Comparison of ENCODE assay signal across 8 mouse cellular contexts in the genomic region with DNA sequence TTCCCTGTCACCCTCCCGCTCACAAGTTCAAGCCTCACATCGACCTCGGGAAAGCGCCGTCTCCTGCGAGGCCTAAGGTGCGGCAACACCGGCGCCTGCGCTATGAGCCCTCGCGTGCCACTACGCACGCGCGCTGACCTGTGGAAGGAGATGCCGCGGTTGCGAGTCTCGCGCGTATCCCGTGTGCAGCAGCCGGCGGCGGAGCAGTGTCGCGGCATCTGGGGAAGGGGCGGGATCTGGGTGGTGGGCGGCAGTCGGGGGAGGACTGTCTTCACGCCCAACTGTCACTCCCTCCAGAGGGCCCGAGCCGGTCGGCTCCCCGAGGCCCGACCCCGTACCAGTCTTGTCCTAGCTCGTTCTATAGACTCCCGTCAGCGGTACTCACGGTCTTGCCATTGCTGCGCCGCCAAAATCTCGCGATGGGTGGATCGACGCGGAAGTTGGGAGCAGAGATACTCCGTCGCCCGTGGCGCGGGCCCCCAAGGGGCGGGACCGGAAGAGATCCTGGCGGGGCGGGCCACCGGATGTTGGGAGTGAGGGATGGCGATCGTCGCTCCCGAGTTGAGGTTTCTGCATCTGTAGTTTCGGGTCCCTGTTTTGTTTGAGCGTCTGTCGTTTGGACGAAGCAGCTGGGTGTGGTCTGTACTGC. TPM values are rescaled to one million over a fixed set of nuclear protein-coding genes. Genes with fewer than 3 reads are reported as not detected.
DNase-seq lines count a peak whose midpoint lies in the region; ATAC-seq and TF ChIP-seq lines count a peak whose summit lies in the region.

A gene (minus strand): TSS at position 497 of the 649 bp plus-strand sequence.

- H3K4me3 ChIP-seq in embryonic facial prominence, embryonic 13.5 days = peak within 1 kb of the TSS; percentile 64
- H3K4me3 ChIP-seq in heart, adult 2 months = peak within 1 kb of the TSS; percentile 63
- H3K4me3 ChIP-seq in limb, embryonic 13.5 days = peak within 1 kb of the TSS; percentile 78
- peak within 1 kb of the TSS; percentile 76 for H3K4me3 ChIP-seq in midbrain, embryonic 16.5 days (ENCODE audit: low read depth, low read length)

- H3K79me2 ChIP-seq in heart, adult 2 months (replicated peaks; ENCODE audit: control insufficient read depth, insufficient read depth, low read length) = no peaks in the 10 kb centered on the region

- peak within 1 kb of the TSS; percentile 76 for H3K4me2 ChIP-seq in embryonic facial prominence, embryonic 13.5 days
- H3K4me2 ChIP-seq in limb, embryonic 13.5 days (replicated peaks) = peak within 1 kb of the TSS; percentile 93
- peak within 1 kb of the TSS; percentile 96 for H3K4me2 ChIP-seq in midbrain, embryonic 16.5 days (ENCODE audit: low read length)

- H3K9me3 ChIP-seq in embryonic facial prominence, embryonic 13.5 days = no peaks in the 10 kb centered on the region
- H3K9me3 ChIP-seq in limb, embryonic 13.5 days = no peaks in the 10 kb centered on the region
- no peaks in the 10 kb centered on the region for H3K9me3 ChIP-seq in midbrain, embryonic 16.5 days (replicated peaks; ENCODE audit: control insufficient read depth, low read length, poor library complexity, severe bottlenecking)

- under 1% methylated on average over 67 of the region's 67 CpGs for WGBS in embryonic facial prominence, embryonic 13.5 days
- WGBS in heart, adult 2 months = under 1% methylated on average over 67 of the region's 67 CpGs
- under 1% methylated on average over 67 of the region's 67 CpGs for WGBS in limb, embryonic 13.5 days
- 0% methylated on average over 67 of the region's 67 CpGs for WGBS in midbrain, embryonic 16.5 days

- H3K9ac ChIP-seq in embryonic facial prominence, embryonic 13.5 days = peak within 1 kb of the TSS; percentile 86
- H3K9ac ChIP-seq in heart, adult 2 months (ENCODE audit: low read depth, low read length) = peak within 1 kb of the TSS; percentile 84
- peak within 1 kb of the TSS; percentile 90 for H3K9ac ChIP-seq in limb, embryonic 13.5 days
- H3K9ac ChIP-seq in midbrain, embryonic 16.5 days (ENCODE audit: low read depth, low read length) = peak within 1 kb of the TSS; percentile 91

- H3K27ac ChIP-seq in embryonic facial prominence, embryonic 13.5 days = peak within 1 kb of the TSS; percentile 97
- H3K27ac ChIP-seq in heart, adult 2 months = peak within 1 kb of the TSS; percentile 95
- peak within 1 kb of the TSS; percentile 96 for H3K27ac ChIP-seq in limb, embryonic 13.5 days
- H3K27ac ChIP-seq in midbrain, embryonic 16.5 days (ENCODE audit: low read length) = peak within 1 kb of the TSS; percentile 98

- TF ChIP-seq EP300 in heart, adult 2 months (IDR thresholded peaks at IDR 0.05; ENCODE audit: insufficient read depth, low read depth, low read length) = 0 out of 2 replicates have a peak, but pooled peaks have one; percentile 18

- ATAC-seq in embryonic facial prominence, embryonic 13.5 days (ENCODE audit: insufficient number of reproducible peaks, insufficient read depth, low FRiP score, low TSS enrichment, low read depth) = peak; percentile 93
- peak; percentile 96 for ATAC-seq in limb, embryonic 13.5 days (ENCODE audit: low FRiP score, low read depth)
- ATAC-seq in midbrain, embryonic 16.5 days = peak; percentile 96

- H3K36me3 ChIP-seq in embryonic facial prominence, embryonic 13.5 days = peaks cover 34% of the 10 kb centered on the region
- no peaks in the 10 kb centered on the region for H3K36me3 ChIP-seq in heart, adult 2 months (ENCODE audit: control insufficient read depth, insufficient read depth, low read length)
- H3K36me3 ChIP-seq in limb, embryonic 13.5 days = peaks cover 33% of the 10 kb centered on the region
- peaks cover 20% of the 10 kb centered on the region for H3K36me3 ChIP-seq in midbrain, embryonic 16.5 days (ENCODE audit: control insufficient read depth, insufficient read depth, low read length)

- DNase-seq in 3134 (ENCODE audit: extremely low read depth, insufficient read length, low spot score) = peak; percentile 99
- peak; percentile 98 to 99 for DNase-seq in adrenal gland, postnatal 36 days
- peak; percentile 97 to 98 for DNase-seq in heart, adult 2 months
- DNase-seq in kidney, adult 8-10 months = peak; percentile 95
- peak; percentile 94 to 98 for DNase-seq in spleen, postnatal 10 days (ENCODE audit: low spot score in 2 of 2)

- TF ChIP-seq POLR2A in heart, adult 2 months (IDR thresholded peaks at IDR 0.05; ENCODE audit: insufficient read depth, low read depth, low read length) = peak; percentile 90

- H3K27me3 ChIP-seq in embryonic facial prominence, embryonic 13.5 days = no peaks in the 10 kb centered on the region
- no peaks in the 10 kb centered on the region for H3K27me3 ChIP-seq in heart, adult 2 months (ENCODE audit: control insufficient read depth, insufficient read depth, low read length)
- no peaks in the 10 kb centered on the region for H3K27me3 ChIP-seq in limb, embryonic 13.5 days
- H3K27me3 ChIP-seq in midbrain, embryonic 16.5 days (ENCODE audit: control insufficient read depth, insufficient read depth, low read depth, low read length) = no peaks in the 10 kb centered on the region

- H3K4me1 ChIP-seq in embryonic facial prominence, embryonic 13.5 days = peaks cover 15% of the 10 kb centered on the region
- H3K4me1 ChIP-seq in heart, adult 2 months (ENCODE audit: control insufficient read depth, insufficient read depth, low read length) = peaks cover 4% of the 10 kb centered on the region; the same call in 1 of the 2 replicates
- H3K4me1 ChIP-seq in limb, embryonic 13.5 days = peaks cover 20% of the 10 kb centered on the region
- peaks cover 14% of the 10 kb centered on the region for H3K4me1 ChIP-seq in midbrain, embryonic 16.5 days (ENCODE audit: control insufficient read depth, insufficient read depth, low read length)

- no peak for TF ChIP-seq CTCF in heart, adult 2 months (IDR thresholded peaks at IDR 0.05)

- intact Hi-C loops in heart, adult 2 months (cut with DNase I) = loop anchor here (1.0 kb wide), 2 partner anchors 22 to 125 kb away; a partner anchor contains a TSS

RNA-seq across cellular contexts. Expression of the gene that starts here (rescaled TPM):
- total RNA-seq in adrenal gland, postnatal 36 days (2021) = 10 to 100 TPM; 31.4 to 39.4 TPM
- 72.5 and 75.2 TPM in 2 replicates for polyA plus RNA-seq in embryonic facial prominence, embryonic 13.5 days (2015; fragmentation: Nextera tagmentation; extraction: Ambion mirVana)
- total RNA-seq in heart, adult 2 months (2021) = 10 to 100 TPM; 13.3 to 16.0 TPM
- polyA plus RNA-seq in heart, adult 2 months (2012; rRNA removed) = 32.2 and 32.3 TPM in 2 replicates
- polyA plus RNA-seq in limb, embryonic 13.5 days (2015; fragmentation: Nextera tagmentation; extraction: Ambion mirVana) = 72.0 and 75.2 TPM in 2 replicates
- 60.7 and 62.7 TPM in 2 replicates for polyA plus RNA-seq in midbrain, embryonic 16.5 days (2015; fragmentation: Nextera tagmentation; extraction: Ambion mirVana)

Comparison
In these comparisons a context has a peak if more than half of its experiments do, and no peak if none do; other contexts are left out.
1. Peak in every context shown above with its lines: DNase-seq, ATAC-seq, H3K4me3 ChIP-seq and H3K27ac ChIP-seq.